Mouse (Mus musculus) cerebellum, postnatal 25 days (tissue): ENCODE results near the gene Psmd4.
"Not testable (repeated sequence)": the region's sequence is repeated elsewhere in the genome, so short reads cannot be mapped to it uniquely, and the experiment has no call there.

Experiments used
- DNase-seq, 2 experiments: peaks; one replicate each; pipeline ENCODE4 v3.0.0; 2021; ENCODE audit warnings: mixed read lengths in 2 of 2

Gene Psmd4

GRCm38 (mm10) chr3:95042166-95042837 is at the start of gene Psmd4:
Psmd4 (minus strand) TSS chr3:95042614.
- DNase-seq, result peak; percentile 97

GRCm38 (mm10) chr3:95088071-95088470 is 45.7 kb upstream of the Psmd4 start:
- no peak for DNase-seq

GRCm38 (mm10) chr3:95071606-95072005 is 29.2 kb upstream of the Psmd4 start:
- DNase-seq, result no peak

GRCm38 (mm10) chr3:95066570-95066969 is 24.2 kb upstream of the Psmd4 start:
- no peak for DNase-seq

- no peak for DNase-seq
These were observed 23.7 kb upstream of the Psmd4 start for GRCm38 (mm10) chr3:95066095-95066494.

- DNase-seq, result no peak
These were observed 23.1 kb upstream of the Psmd4 start for GRCm38 (mm10) chr3:95065553-95065952.

GRCm38 (mm10) chr3:95063741-95064140 is 21.3 kb upstream of the Psmd4 start:
- DNase-seq, result no peak

GRCm38 (mm10) chr3:95058078-95058477 is 15.7 kb upstream of the Psmd4 start:
- DNase-seq, result no peak

GRCm38 (mm10) chr3:95056275-95056674 is 13.9 kb upstream of the Psmd4 start:
- DNase-seq, result no peak

GRCm38 (mm10) chr3:95054481-95055260 is 12.3 kb upstream of the Psmd4 start:
- DNase-seq, result peak; percentile 45 to 71

GRCm38 (mm10) chr3:95053701-95054100 is 11.3 kb upstream of the Psmd4 start:
- peak; percentile 25 to 59 for DNase-seq

GRCm38 (mm10) chr3:95052959-95053358 is 10.5 kb upstream of the Psmd4 start:
- peak; percentile 21 to 65 for DNase-seq

GRCm38 (mm10) chr3:95047914-95048313 is 5.5 kb upstream of the Psmd4 start:
- DNase-seq, result no peak

- DNase-seq, result no peak
These were observed 4.1 kb upstream of the Psmd4 start for GRCm38 (mm10) chr3:95046462-95047057.

GRCm38 (mm10) chr3:95043251-95043650 is 837 bp upstream of the Psmd4 start:
- no peak for DNase-seq

GRCm38 (mm10) chr3:95042838-95043229 is 420 bp upstream of the Psmd4 start:
- no peak for DNase-seq

GRCm38 (mm10) chr3:95041625-95042024 is 789 bp downstream of the Psmd4 start:
- DNase-seq, result no peak

GRCm38 (mm10) chr3:95029953-95030352 is 12.5 kb downstream of the Psmd4 start:
- DNase-seq, result no peak

GRCm38 (mm10) chr3:95029291-95029827 is 13.1 kb downstream of the Psmd4 start:
- not testable (repeated sequence) for DNase-seq

GRCm38 (mm10) chr3:95028603-95029002 is 13.8 kb downstream of the Psmd4 start:
- no peak for DNase-seq

GRCm38 (mm10) chr3:95027701-95028100 is 14.7 kb downstream of the Psmd4 start:
- no peak for DNase-seq

- DNase-seq, result no peak
These were observed 15.3 kb downstream of the Psmd4 start for GRCm38 (mm10) chr3:95027057-95027645.

GRCm38 (mm10) chr3:95025202-95025601 is 17.2 kb downstream of the Psmd4 start:
- no peak for DNase-seq
